Mouse (Mus musculus) cerebellum, adult 2 months (tissue): Measurements from ENCODE around the gene Asb5.

Experiments used
- CTCF ChIP-seq: fragments of 200-500 bp; IDR thresholded peaks from 2 replicates; pipeline ENCODE4 v1.5.1; 2011; ENCODE audit warnings: low read depth, mild to moderate bottlenecking, control low read depth, low read length, moderate library complexity, borderline replicate concordance; ENCODE audit not compliant: insufficient read depth
- POLR2A ChIP-seq: fragments of 200-500 bp; IDR thresholded peaks from 2 replicates; pipeline ENCODE4 v1.6.1; 2011; ENCODE audit warnings: low read length, control low read depth, borderline replicate concordance; ENCODE audit not compliant: insufficient read depth

DNA sequence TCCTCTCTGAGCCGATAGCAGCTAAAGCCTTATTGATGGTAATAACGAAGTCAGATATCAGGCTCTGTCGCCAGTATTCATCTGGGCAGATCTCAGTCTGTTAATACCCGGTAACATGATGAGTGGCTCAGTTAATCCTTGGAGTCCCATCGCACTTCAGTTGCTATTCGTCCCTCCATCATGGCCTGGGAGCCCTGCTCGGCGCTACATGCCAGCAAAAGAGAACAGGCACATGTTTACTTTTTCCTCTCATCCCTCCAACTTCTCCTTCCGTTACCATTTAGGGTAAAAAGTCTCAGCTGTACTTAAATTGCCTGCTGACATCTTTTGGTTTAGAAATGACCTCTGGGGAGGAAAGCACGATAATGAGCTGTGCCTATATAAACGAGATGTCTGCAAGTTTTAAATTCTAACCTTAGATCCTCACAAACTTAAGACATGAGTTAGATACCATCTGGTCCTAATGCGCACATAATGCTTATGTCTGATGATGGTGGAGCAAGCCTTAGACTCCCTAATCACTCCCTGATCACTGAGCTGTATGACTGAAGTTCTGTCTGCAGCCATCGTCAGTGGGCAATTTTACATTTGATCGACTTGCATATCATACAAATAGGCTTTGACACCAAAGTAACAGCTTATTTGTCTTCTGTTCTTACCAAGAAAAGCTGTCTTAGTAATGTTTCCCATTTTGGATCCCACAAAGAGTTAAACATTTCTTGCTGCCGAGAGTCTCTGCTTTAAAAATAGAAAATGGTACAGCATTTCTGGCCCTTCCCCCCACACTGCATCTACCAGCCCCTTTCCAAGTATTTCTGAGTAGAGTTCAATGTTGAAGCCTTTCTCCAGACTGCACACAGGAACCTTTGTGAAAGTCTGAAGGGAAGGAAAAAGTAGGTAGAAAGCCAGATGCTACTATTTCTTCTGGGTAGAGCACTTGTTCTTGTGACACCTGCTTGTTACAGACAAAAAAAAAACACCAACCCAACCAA lies 41.5 kb downstream of the Asb5 start:
- TF ChIP-seq CTCF = no peak
- TF ChIP-seq POLR2A = no peak
